Mouse (Mus musculus): ENCODE data around the gene Tmem95. TPM values are rescaled to one million over a fixed set of nuclear protein-coding genes. Genes with fewer than 3 reads are reported as not detected.

Tmem95 gene
- not detected in 2 replicates for polyA plus RNA-seq (2012; rRNA removed)

GRCm38 (mm10) chr11:69877878-69878277 is at the start of gene Tmem95:
Gene Tmem95, minus strand, starts transcription at chr11:69878018.

DNA sequence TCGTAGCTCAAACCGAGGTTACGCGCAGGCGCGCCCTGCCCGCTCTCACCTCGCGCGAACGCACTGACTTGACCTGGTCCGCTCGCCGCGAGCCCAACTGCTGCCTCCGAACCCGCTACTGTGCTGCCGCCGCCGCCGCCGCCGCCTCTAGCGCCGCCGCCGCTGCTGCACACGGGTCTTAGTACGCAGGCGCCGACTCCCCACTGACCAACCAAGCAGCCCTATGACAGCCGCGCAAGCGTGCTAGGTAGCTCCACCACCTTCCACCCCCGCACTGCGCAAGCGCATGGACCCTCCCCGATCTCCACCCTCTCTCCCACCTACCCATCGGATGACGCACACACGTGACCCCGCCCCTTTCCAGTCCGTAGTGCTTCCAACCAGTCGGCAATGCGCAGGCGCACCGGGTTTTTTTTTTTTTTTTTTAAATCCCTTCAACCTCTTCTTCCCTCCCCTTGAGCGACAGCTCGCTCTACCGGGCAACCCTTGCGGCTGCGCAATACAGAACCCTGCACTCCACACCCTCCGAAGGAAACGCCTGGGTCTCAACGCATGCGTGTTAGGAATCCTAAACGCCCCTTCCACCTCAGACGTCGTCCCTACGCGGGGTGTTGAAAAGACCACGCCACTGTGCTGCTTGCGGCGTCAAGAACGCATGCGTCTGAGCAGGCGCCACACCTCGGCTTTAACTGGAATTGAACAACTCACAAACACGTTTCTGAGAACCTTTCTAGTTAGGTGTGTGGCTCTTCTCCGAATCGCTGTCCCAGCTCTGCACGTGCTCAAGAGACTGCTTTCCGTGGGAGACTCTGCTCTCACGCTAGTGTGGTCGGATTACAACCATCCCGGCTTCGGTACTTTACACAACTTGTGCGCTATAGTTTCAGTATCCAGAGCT is 43.5 kb upstream of the Tmem95 start, which contains the start of gene Eif5a:
TSS of gene Eif5a (minus strand) at position 845 of the 898 bp plus-strand sequence.

DNA sequence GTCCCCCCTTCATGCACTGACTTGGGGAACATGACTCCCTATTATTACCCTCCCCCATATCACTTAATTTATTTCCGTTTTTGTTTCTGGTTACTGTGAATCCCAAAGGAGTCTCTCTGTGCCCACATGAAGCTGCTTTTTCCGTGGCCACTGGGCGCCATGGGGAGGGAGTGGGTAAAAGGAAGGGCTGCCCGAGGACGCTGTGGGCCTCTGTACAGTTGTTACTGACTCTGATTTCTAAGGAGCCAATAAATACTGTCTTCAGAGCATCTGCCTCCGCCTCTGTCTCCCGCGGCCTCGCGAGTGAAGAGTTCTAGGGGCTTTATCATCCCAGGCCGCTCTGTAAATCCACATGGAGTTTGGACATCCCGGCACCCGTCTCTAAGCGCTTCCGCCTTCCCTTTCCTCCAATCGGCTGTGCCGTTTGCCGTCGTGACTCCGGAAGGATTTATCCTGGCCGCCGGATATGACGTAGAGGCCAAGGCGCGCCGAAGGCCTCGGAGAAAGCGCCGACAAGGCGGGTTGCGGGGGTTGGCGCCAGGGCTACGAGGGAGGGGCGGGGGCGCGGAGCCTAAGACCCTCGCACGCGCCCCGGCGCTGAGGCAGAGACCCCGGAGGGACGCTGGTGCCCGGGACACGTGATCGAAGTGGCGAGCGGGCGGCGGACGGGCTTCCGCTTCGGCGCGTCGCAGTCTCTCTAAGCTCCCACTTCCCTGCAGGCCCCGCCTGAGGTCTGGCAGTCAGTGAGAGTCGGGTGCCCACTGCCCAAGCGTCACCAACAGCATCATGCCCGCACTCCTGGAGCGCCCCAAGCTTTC is 35.9 kb upstream of the Tmem95 start, which contains the start of gene Gps2:
TSS of gene Gps2 (plus strand) at position 335 of the 818 bp plus-strand sequence.

DNA sequence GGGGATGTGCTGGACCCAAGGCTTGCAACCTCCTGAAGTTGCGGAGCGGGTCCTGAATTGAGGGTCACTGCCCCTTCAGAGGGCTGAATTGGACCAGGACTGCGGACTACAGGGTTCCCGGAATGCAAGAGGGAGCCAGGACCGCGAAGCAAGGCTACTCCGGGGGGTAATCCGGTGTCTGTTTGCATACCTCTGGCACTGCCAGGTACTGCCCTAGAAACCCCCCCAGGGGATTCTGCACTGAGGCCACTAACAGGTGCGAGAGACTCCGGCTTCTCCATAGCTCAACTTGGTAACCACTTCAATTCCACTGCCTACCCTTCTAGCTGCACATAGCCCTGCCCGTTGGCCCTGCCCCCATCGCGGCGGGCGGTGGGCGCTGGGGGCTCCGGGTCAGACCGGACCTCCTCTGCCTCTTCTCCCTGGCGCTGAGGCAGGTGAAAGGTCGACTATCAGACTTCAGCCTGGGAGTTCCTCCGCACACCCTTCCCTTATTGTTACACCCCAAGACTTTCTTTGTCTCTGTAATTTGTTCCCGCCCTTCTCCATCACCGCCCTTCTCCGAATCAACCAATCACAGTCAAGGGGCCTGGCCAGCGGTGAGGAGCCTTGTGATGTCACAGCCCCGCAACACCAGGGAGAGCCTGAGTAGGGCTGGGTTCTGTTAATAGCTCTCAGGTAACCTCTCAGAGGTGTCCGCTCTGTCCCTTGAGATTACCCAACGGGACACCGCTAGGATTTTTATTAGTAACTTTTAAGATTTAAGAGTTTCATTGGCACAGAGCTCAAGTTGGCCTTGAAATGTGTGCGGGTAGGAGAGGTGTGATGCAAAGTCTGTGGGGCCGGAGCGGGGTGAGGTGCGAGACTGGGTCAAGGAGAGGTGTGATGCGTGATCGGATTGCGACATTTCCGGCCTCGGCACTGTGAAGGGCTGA is 22.9 kb upstream of the Tmem95 start, which contains the start of the genes 2810408A11Rik and Neurl4:
TSS of gene 2810408A11Rik (minus strand) at position 517 of the 935 bp plus-strand sequence.
TSS of gene Neurl4 (plus strand) at position 602 of the 935 bp plus-strand sequence.

DNA sequence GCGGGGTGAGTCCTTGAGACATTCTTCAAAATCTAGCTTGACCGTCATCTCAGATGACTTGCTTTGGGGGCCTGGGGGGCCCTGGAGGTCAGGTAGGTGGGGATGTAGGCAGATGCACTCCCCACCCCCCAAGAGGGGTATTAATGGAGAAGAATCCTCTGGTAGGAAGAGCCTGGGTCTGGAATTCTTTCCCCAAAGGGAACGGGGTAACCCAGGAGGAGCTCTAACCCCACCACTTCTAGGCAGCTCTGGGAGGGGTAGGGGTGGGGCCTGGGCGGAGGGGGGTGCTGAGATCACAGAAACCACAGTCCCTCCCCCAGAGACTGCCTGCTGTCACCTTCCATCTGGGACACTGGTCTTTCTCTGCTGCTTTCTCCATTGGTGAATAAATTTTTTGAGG is 17.5 kb upstream of the Tmem95 start, which contains the start of gene Acap1:
TSS of gene Acap1 (minus strand) at position 249 of the 400 bp plus-strand sequence.

DNA sequence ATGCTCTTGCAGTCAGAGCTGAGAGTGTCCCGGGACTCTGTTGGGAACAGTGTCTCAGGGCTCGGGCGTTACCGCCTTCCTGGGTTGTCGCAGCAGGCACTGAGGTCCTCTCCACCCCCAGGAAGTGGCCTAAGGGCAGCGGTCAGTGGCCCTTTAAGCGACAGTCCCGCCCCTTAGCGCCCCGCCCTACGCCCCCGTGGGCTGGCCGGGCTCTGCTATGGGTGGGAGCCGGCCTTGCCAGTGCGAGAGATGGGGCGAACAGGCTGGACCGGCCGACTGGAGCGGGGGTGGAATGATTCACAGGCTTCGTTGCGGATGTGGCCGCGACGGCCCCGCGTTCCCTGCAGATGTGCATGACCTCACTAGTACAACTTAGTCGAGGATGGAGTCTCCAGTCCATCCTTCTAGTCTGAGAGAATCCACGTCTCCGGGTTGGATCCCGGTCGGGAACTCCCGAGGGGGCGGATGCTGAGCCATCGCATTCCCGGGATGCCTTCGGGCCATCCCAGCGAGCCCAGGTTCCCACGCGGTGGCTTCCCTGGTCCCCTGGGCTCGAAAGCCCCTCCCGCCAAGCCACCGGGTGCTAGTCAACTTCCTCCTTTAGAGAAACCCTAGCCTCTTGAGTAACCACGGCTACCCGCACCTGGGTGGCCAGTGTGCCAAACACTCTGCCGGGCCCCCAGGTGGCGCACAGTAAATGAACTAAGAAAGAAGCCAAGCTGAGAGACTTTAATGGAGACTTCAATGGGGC is 3.2 kb upstream of the Tmem95 start, which contains the start of gene Kctd11:
TSS of gene Kctd11 (minus strand) at position 554 of the 751 bp plus-strand sequence.

DNA sequence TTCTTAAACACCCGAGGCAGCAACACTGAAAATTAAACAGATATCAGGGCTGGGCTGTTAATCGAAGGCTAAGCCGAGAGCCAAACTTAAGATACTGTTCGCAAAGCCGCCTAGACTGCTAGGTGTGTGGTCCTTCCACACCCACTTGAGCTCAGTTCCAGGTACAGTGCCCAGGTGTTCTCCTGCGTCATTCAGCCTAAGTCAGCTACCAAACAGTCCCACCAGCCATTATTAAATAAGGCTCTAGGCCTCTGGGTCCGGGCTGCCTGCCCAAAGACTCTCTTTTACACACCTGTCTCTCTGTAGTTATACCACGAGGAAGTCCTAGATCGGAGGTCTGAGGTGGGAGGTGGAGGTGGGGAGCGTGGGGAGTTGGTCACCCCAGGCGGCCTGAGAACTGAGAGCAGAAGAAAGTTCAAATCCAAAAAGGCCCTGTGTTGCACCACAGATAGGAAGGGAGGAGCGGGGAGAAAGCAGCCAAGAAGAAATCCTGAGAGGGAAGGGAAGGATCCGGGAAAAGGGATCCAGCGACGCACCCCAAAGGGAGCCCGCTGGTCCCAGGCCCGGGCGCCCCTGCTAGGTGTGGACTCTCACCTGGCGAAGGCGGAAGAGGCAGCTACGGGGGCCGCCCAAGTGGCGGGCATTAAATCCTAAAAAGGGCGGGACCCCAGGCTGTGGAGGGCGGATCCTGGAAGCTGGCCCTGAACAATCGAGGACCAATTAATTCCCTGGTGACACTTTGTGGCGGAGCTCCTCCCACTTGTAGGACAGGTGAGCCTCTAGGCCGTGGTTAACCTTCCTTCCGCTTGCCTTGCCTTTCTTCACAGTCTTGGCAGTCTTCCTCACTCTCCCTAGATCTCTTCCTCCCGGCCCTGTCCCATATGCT is 19.5 kb downstream of the Tmem95 start, which contains the start of gene Tnk1:
TSS of gene Tnk1 (minus strand) at position 618 of the 886 bp plus-strand sequence.

GRCm38 (mm10) chr11:69846198-69846680 is 31.6 kb downstream of the Tmem95 start, which contains the start of gene Plscr3:
Gene Plscr3, plus strand, starts transcription at chr11:69846376.

DNA sequence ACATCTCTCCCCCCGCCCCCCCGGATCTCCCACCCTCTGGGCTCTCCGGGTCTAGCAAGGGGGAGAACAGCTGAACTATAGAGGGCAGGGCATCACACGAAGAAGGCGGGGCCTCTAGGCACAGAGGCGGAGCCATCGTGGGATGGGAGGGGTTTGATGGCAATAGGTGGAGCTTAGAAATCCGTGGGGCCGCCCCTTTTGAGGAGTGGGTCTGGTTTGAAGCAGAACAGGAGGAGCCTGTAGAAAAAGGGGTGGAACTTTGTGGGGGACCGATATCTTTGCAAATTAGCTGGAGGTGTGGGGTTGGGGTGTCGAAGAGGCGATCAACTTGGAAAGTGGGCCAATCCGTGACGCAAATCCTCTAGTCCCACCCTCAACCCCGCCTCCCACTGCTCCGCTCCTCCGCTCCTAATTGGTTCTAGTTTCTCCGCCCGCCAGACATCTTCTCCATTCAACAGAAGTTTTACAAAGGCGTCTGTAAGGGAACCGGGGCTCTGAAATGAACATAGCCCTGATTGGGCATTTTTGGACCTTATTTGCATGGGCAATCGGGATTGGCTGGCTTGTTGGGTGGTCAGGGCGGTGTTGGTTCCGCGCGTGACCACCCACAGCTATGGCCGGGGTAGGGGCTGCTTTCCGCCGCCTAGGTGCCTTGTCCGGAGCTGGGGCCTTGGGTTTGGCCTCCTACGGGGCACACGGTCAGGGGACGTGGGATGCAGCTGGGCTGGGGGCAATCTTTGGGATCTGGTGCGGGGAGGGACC is 39.7 kb downstream of the Tmem95 start, which contains the start of gene Tmem256:
TSS of gene Tmem256 (plus strand) at position 563 of the 762 bp plus-strand sequence.

DNA sequence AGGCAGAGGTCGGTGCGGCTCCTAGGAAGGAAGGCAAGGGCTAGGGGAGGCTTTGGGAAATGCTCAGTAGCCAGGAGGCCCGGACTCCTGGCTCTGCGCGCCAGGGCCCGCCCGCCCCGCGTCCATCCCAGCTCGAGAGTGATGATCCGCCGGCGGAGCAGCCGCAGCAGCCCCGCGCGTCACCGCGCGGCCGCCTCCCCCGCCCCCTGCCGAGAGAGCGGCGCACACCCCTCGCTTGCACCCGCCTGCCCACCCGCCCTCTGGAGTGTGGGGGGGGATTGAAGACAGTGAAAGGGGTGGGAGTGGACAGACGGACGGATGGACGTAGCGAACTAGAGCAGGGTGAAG is 40.2 kb downstream of the Tmem95 start, which contains the start of gene Nlgn2:
TSS of gene Nlgn2 (minus strand) at position 181 of the 348 bp plus-strand sequence.

Other genes with a start within 250 kb of the Tmem95 start
- 40.4 and 45.3 TPM in 2 replicates for gene Fxr2, start 245.0 kb downstream of the Tmem95 start, polyA plus RNA-seq (2012; rRNA removed)
- not detected in 2 replicates for gene Sox15, start 222.7 kb downstream of the Tmem95 start, polyA plus RNA-seq (2012; rRNA removed)
- 97.9 and 102 TPM in 2 replicates for gene Mpdu1, start 215.4 kb downstream of the Tmem95 start, polyA plus RNA-seq (2012; rRNA removed)
- gene Cd68, start 211.9 kb downstream of the Tmem95 start, polyA plus RNA-seq (2012; rRNA removed): 16.9 and 23.1 TPM in 2 replicates
- gene Eif4a1, start 205.6 kb downstream of the Tmem95 start, polyA plus RNA-seq (2012; rRNA removed): 190 and 192 TPM in 2 replicates
- gene Senp3, start 195.9 kb downstream of the Tmem95 start, polyA plus RNA-seq (2012; rRNA removed): 37.8 and 38.7 TPM in 2 replicates
- gene Tnfsf13, start 192.2 kb downstream of the Tmem95 start, polyA plus RNA-seq (2012; rRNA removed): 15.1 and 20.9 TPM in 2 replicates
- gene Tnfsf12, start 182.2 kb downstream of the Tmem95 start, polyA plus RNA-seq (2012; rRNA removed): 26.3 and 32.5 TPM in 2 replicates
- gene Tnfsfm13, start 181.9 kb downstream of the Tmem95 start, polyA plus RNA-seq (2012; rRNA removed): 5.2 and 5.7 TPM in 2 replicates
- 19.8 and 20.0 TPM in 2 replicates for gene Polr2a, start 119.4 kb downstream of the Tmem95 start, polyA plus RNA-seq (2012; rRNA removed)
- 0.33 TPM in 1 of 2 replicates, not detected in the other for gene Slc35g3, start 116.0 kb downstream of the Tmem95 start, polyA plus RNA-seq (2012; rRNA removed)
- gene Zbtb4, start 112.1 kb downstream of the Tmem95 start, polyA plus RNA-seq (2012; rRNA removed): 37.2 and 40.3 TPM in 2 replicates
- 5.7 and 8.7 TPM in 2 replicates for gene Chrnb1, start 82.1 kb downstream of the Tmem95 start, polyA plus RNA-seq (2012; rRNA removed)
- 6.4 and 6.9 TPM in 2 replicates for gene Fgf11, start 76.2 kb downstream of the Tmem95 start, polyA plus RNA-seq (2012; rRNA removed)
- gene Tmem102, start 72.4 kb downstream of the Tmem95 start, polyA plus RNA-seq (2012; rRNA removed): 45.7 and 55.0 TPM in 2 replicates
- not detected in 2 replicates for gene Gm39566, start 62.7 kb downstream of the Tmem95 start, polyA plus RNA-seq (2012; rRNA removed)
- not detected in 2 replicates for gene Spem2, start 59.6 kb downstream of the Tmem95 start, polyA plus RNA-seq (2012; rRNA removed)
- 0.22 TPM in 1 of 2 replicates, not detected in the other for gene Spem1, start 55.8 kb downstream of the Tmem95 start, polyA plus RNA-seq (2012; rRNA removed)
- gene Nlgn2, start 40.2 kb downstream of the Tmem95 start, polyA plus RNA-seq (2012; rRNA removed): 19.8 and 19.9 TPM in 2 replicates
- gene Tmem256, start 39.5 kb downstream of the Tmem95 start, polyA plus RNA-seq (2012; rRNA removed): 153 and 198 TPM in 2 replicates
- gene Plscr3, start 31.6 kb downstream of the Tmem95 start, polyA plus RNA-seq (2012; rRNA removed): 55.2 and 58.3 TPM in 2 replicates
- gene Tnk1, start 19.3 kb downstream of the Tmem95 start, polyA plus RNA-seq (2012; rRNA removed): 55.1 and 60.4 TPM in 2 replicates
- gene Kctd11, start 3.4 kb upstream of the Tmem95 start, polyA plus RNA-seq (2012; rRNA removed): 4.0 and 4.9 TPM in 2 replicates
- 6.5 and 6.7 TPM in 2 replicates for gene Acap1, start 17.5 kb upstream of the Tmem95 start, polyA plus RNA-seq (2012; rRNA removed)
- 1.0 and 1.6 TPM in 2 replicates for gene 2810408A11Rik, start 23.0 kb upstream of the Tmem95 start, polyA plus RNA-seq (2012; rRNA removed)
- 43.3 and 44.8 TPM in 2 replicates for gene Neurl4, start 23.1 kb upstream of the Tmem95 start, polyA plus RNA-seq (2012; rRNA removed)
- 75.4 and 99.4 TPM in 2 replicates for gene Gps2, start 35.9 kb upstream of the Tmem95 start, polyA plus RNA-seq (2012; rRNA removed)
- gene Eif5a, start 43.9 kb upstream of the Tmem95 start, polyA plus RNA-seq (2012; rRNA removed): 270 and 293 TPM in 2 replicates
- gene Ybx2, start 57.8 kb upstream of the Tmem95 start, polyA plus RNA-seq (2012; rRNA removed): 121 and 125 TPM in 2 replicates
- gene Slc2a4, start 70.2 kb upstream of the Tmem95 start, polyA plus RNA-seq (2012; rRNA removed): 33.6 and 50.8 TPM in 2 replicates
- 779 and 796 TPM in 2 replicates for gene Cldn7, start 86.8 kb upstream of the Tmem95 start, polyA plus RNA-seq (2012; rRNA removed)
- 100 and 117 TPM in 2 replicates for gene Ctdnep1, start 103.1 kb upstream of the Tmem95 start, polyA plus RNA-seq (2012; rRNA removed)
- gene Elp5, start 104.5 kb upstream of the Tmem95 start, polyA plus RNA-seq (2012; rRNA removed): 38.7 and 48.9 TPM in 2 replicates
- gene Gabarap, start 113.1 kb upstream of the Tmem95 start, polyA plus RNA-seq (2012; rRNA removed): 207 and 284 TPM in 2 replicates
- 12.3 and 13.5 TPM in 2 replicates for gene Phf23, start 117.8 kb upstream of the Tmem95 start, polyA plus RNA-seq (2012; rRNA removed)
- gene Dvl2, start 122.6 kb upstream of the Tmem95 start, polyA plus RNA-seq (2012; rRNA removed): 12.1 TPM in 2 replicates
- gene Acadvl, start 137.4 kb upstream of the Tmem95 start, polyA plus RNA-seq (2012; rRNA removed): 106 and 112 TPM in 2 replicates
- gene Dlg4, start 138.9 kb upstream of the Tmem95 start, polyA plus RNA-seq (2012; rRNA removed): 12.2 and 16.0 TPM in 2 replicates
- gene Asgr1, start 176.1 kb upstream of the Tmem95 start, polyA plus RNA-seq (2012; rRNA removed): 0.22 and 0.60 TPM in 2 replicates
- gene Asgr2, start 214.6 kb upstream of the Tmem95 start, polyA plus RNA-seq (2012; rRNA removed): 0.52 TPM in 2 replicates

Data from colon, adult 2 months (tissue).